Mouse (Mus musculus) kidney, embryonic 14.5 days (tissue): ENCODE data around the gene Ttc28. TPM values are rescaled to one million over a fixed set of nuclear protein-coding genes. Genes with fewer than 3 reads are reported as not detected.

Source experiments
- ATAC-seq: fragments of 200-750 bp; cut with Nextera tagmentation; 2 replicates; pipeline ENCODE4 v1.8.0; 2017; ENCODE audit warnings: moderate number of reproducible peaks, mild to moderate bottlenecking, moderate TSS enrichment, moderate library complexity; ENCODE audit not compliant: low FRiP score, low TSS enrichment
- H3K27ac ChIP-seq: fragments of 300-500 bp; sonication (generic); 2 replicates; pipeline ENCODE4 v1.5.1; 2014; ENCODE audit warnings: low read depth, mild to moderate bottlenecking, low read length, moderate library complexity, mixed read lengths
- H3K27me3 ChIP-seq: fragments of 300-500 bp; sonication (generic); 2 replicates; pipeline ENCODE4 v1.6.1; 2014; ENCODE audit warnings: mild to moderate bottlenecking, low read length; ENCODE audit not compliant: control insufficient read depth, insufficient read depth
- H3K36me3 ChIP-seq: fragments of 300-500 bp; sonication (generic); 2 replicates; pipeline ENCODE4 v1.6.1; 2014; ENCODE audit warnings: low read length, mixed read lengths; ENCODE audit not compliant: control insufficient read depth, insufficient read depth
- H3K4me1 ChIP-seq: fragments of 300-500 bp; sonication (generic); 2 replicates; pipeline ENCODE4 v1.6.1; 2014; ENCODE audit warnings: low read length, mixed read lengths; ENCODE audit not compliant: control insufficient read depth, insufficient read depth
- H3K4me2 ChIP-seq: fragments of 300-500 bp; sonication (generic); replicated peaks from 2 replicates; pipeline ENCODE4 v1.6.1; 2014; ENCODE audit warnings: low read depth, mild to moderate bottlenecking, low read length
- H3K4me3 ChIP-seq: fragments of 300-500 bp; sonication (generic); 2 replicates; pipeline ENCODE4 v1.5.1; 2014; ENCODE audit warnings: mild to moderate bottlenecking, low read length
- H3K9ac ChIP-seq: fragments of 300-500 bp; sonication (generic); 2 replicates; pipeline ENCODE4 v1.6.1; 2014; ENCODE audit warnings: low read depth, mild to moderate bottlenecking, low read length, moderate library complexity
- H3K9me3 ChIP-seq: fragments of 300-500 bp; sonication (generic); 2 replicates; pipeline ENCODE4 v1.6.1; 2016; ENCODE audit warnings: low read length; ENCODE audit not compliant: control insufficient read depth
- WGBS: fragments of 180-500 bp; shearing (Covaris S2); extraction: QIAGEN DNeasy Blood & Tissue Kit; methylation state at CpG from one replicate; pipeline ENCODE4 v1.1.7; 2014; 5-methylcytosine and 5-hydroxymethylcytosine counted together
- polyA plus RNA-seq: library from polyadenylated mRNA; unstranded; fragments of >200 nt; fragmentation: Nextera tagmentation; extraction: Ambion mirVana; gene quantifications from 2 replicates; pipeline ENCODE4 v1.2.1, GENCODE M21; 2014

Gene Ttc28
- polyA plus RNA-seq, 1 experiment from 2014 or later: 24.7 TPM

GRCm38 (mm10) chr5:111208660-111208969 is 329.0 kb downstream of the Ttc28 start:
- Histone ChIP-seq H3K4me2 (no peak overlapping the region), H3K4me3 (no peak overlapping the region), H3K9ac (no peak overlapping the region), H3K4me1 (peaks cover 58% of the 10 kb centered on the region), H3K27ac (no peak overlapping the region), H3K9me3 (no peaks in the 10 kb centered on the region), H3K36me3 (no peaks in the 10 kb centered on the region), H3K27me3 (no peaks in the 10 kb centered on the region)
- no peak for ATAC-seq
- WGBS: 43% methylated on average over 5 of the region's 5 CpGs

GRCm38 (mm10) chr5:111213935-111214450 is 334.4 kb downstream of the Ttc28 start:
- no peaks in the 10 kb centered on the region for H3K9me3 ChIP-seq
- no peaks in the 10 kb centered on the region for H3K27me3 ChIP-seq
- H3K27ac ChIP-seq: peak overlapping the region; percentile 30
- 29% methylated on average over 8 of the region's 8 CpGs for WGBS
- ATAC-seq: peak; percentile 78
- H3K4me2 ChIP-seq: no peak overlapping the region
- H3K36me3 ChIP-seq: no peaks in the 10 kb centered on the region
- no peak overlapping the region for H3K9ac ChIP-seq
- H3K4me3 ChIP-seq: no peak overlapping the region
- peaks cover 45% of the 10 kb centered on the region for H3K4me1 ChIP-seq

DNA sequence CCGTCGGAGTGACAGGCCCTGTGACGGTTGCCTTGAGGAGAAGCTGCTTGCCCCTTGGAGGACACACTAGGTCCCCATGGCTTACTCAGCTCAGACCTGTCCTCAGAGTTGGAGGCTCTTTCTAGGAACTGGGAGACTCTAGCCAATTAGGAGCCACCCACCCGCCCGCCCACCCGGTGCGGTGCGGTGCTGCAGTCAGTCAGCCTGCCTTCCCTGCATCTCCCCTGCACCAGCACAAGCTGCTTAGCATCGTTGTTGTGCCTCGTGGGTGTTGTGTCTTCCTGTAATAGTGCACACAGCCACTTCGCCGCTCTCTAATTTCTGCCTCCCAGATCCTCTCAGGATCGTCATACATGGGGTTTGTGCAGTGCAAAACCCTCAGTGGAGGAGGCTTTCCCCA is 335.3 kb downstream of the Ttc28 start:
- H3K27me3 ChIP-seq: no peaks in the 10 kb centered on the region
- peaks cover 45% of the 10 kb centered on the region for H3K4me1 ChIP-seq
- no peak overlapping the region for H3K27ac ChIP-seq
- 0 out of 2 replicates have a peak, but pooled peaks have one; percentile 5 for ATAC-seq
- no peak overlapping the region for H3K9ac ChIP-seq
- no peak overlapping the region for H3K4me3 ChIP-seq
- no peaks in the 10 kb centered on the region for H3K9me3 ChIP-seq
- H3K36me3 ChIP-seq: no peaks in the 10 kb centered on the region
- 58% methylated on average over 13 of the region's 13 CpGs for WGBS
- H3K4me2 ChIP-seq: no peak overlapping the region

DNA sequence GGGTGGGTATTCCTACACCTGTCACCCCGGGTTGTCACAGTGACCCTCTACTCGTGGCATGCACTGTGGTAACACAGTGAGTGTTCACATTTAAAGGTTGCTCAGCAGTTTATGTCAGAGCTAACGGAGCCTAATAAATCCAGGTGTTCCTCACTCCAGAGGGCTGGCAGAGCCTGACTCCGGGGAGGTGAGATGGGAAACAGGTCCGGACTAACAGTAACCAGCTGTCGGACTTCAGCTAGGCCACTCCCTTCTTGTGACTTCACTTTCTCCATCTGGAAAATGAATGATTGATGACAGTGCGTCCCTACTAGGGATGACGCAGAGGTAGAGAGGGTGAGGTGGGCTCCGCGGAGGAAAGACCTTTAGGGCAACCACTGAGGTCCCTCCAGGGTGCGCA is 336.1 kb downstream of the Ttc28 start:
- H3K9me3 ChIP-seq: no peaks in the 10 kb centered on the region
- no peak for ATAC-seq
- no peak overlapping the region for H3K4me2 ChIP-seq
- H3K36me3 ChIP-seq: no peaks in the 10 kb centered on the region
- 57% methylated on average over 11 of the region's 11 CpGs for WGBS
- H3K4me3 ChIP-seq: no peak overlapping the region
- H3K9ac ChIP-seq: no peak overlapping the region
- no peaks in the 10 kb centered on the region for H3K27me3 ChIP-seq
- peaks cover 43% of the 10 kb centered on the region for H3K4me1 ChIP-seq
- no peak overlapping the region for H3K27ac ChIP-seq

GRCm38 (mm10) chr5:111216166-111216565 is 336.6 kb downstream of the Ttc28 start:
- H3K4me1 ChIP-seq: peaks cover 43% of the 10 kb centered on the region
- no peaks in the 10 kb centered on the region for H3K36me3 ChIP-seq
- H3K4me2 ChIP-seq: no peak overlapping the region
- H3K9me3 ChIP-seq: no peaks in the 10 kb centered on the region
- ATAC-seq: no peak
- H3K27ac ChIP-seq: no peak overlapping the region
- no peak overlapping the region for H3K9ac ChIP-seq
- H3K27me3 ChIP-seq: no peaks in the 10 kb centered on the region
- WGBS: 83% methylated on average over 9 of the region's 9 CpGs
- H3K4me3 ChIP-seq: no peak overlapping the region

DNA sequence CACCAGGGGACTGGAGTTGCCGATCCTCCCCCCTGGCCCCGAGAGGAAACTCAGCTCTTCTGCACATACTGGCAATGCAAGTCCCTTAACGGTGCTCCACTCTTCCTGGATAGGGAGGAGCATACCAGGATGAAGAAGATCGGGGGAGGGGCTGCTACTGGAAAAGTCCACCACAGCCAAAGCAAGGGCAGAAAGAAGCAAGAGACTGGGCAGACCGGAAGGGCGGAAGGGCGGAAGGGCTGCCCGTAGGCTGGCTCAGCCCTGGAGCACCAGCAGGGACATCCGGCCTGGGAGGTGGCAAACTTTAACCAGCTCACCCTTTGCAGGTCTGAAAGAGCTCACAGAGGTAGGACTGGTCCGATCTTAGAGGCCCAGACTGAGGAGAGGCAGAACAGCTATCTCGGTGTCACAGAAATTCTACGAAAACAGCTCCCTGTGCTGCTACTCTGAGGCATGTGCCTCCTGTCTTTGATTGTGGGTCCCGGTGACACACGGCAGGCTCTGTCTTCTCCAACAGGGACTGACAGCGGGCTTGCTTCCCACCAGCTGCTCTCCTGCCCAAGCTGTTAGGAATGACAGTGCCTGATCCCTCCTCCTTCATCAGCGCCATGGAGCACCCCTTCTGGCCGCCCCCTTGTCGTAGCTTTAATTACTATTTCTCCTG is 338.0 kb downstream of the Ttc28 start:
- H3K4me1 ChIP-seq: peaks cover 49% of the 10 kb centered on the region
- peak overlapping the region; percentile 39; the same call in 1 of the 2 replicates for H3K27ac ChIP-seq
- no peak overlapping the region for H3K4me3 ChIP-seq
- no peak for ATAC-seq
- no peak overlapping the region for H3K4me2 ChIP-seq
- no peaks in the 10 kb centered on the region for H3K27me3 ChIP-seq
- H3K36me3 ChIP-seq: no peaks in the 10 kb centered on the region
- H3K9ac ChIP-seq: no peak overlapping the region
- 58% methylated on average over 18 of the region's 18 CpGs for WGBS
- H3K9me3 ChIP-seq: no peaks in the 10 kb centered on the region

GRCm38 (mm10) chr5:111218111-111218891 is 338.7 kb downstream of the Ttc28 start:
- Histone ChIP-seq H3K4me1 (peaks cover 43% of the 10 kb centered on the region), H3K9ac (no peak overlapping the region), H3K27me3 (no peaks in the 10 kb centered on the region), H3K4me3 (no peak overlapping the region), H3K27ac (no peak overlapping the region; the same call in 1 of the 2 replicates), H3K36me3 (peaks cover 3% of the 10 kb centered on the region; the same call in 1 of the 2 replicates), H3K4me2 (no peak overlapping the region), H3K9me3 (no peaks in the 10 kb centered on the region)
- no peak for ATAC-seq
- whole genome bisulfite sequencing: 71% methylated on average over 6 of the region's 6 CpGs

DNA sequence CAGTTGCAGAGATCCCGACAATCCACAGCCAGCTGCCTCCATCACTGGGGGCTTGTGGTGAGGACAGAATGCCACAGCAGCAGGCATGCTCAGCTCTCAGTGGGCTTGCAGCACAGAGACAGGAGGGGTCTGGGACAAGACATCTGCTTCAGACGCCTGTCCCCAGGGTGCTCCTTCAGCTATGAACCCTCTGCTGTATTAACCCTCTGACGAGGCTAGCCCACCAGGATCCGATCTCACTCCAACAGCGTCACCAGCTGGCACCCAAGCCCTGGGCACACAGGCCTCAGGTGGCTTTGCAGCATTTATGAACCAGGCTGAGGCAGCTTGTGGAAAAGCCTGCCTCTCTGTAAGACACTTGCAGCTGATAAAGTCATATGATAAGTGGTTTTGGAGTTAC is 339.4 kb downstream of the Ttc28 start:
- 94% methylated on average over 5 of the region's 5 CpGs for WGBS
- peaks cover 36% of the 10 kb centered on the region for H3K4me1 ChIP-seq

More for the DNA sequence above, 339.4 kb downstream of the Ttc28 start:
- no peaks in the 10 kb centered on the region for H3K9me3 ChIP-seq
- H3K4me2 ChIP-seq: no peak overlapping the region
- H3K9ac ChIP-seq: no peak overlapping the region
- ATAC-seq: no peak
- H3K4me3 ChIP-seq: no peak overlapping the region
- no peak overlapping the region for H3K27ac ChIP-seq
- no peaks in the 10 kb centered on the region for H3K27me3 ChIP-seq
- H3K36me3 ChIP-seq: peaks cover 10% of the 10 kb centered on the region; the same call in 1 of the 2 replicates
